Mouse (Mus musculus) lung, adult 2 months (tissue): ENCODE results near the gene Fam204a. TPM values are rescaled to one million over a fixed set of nuclear protein-coding genes. Genes with fewer than 3 reads are reported as not detected.

Source experiments
- DNase-seq: peaks from one replicate; pipeline ENCODE4 v3.0.0; 2022
- H3K4me1 ChIP-seq: fragments of 200-500 bp; 2 replicates; pipeline ENCODE4 v1.6.1; 2011; ENCODE audit warnings: low read length; ENCODE audit not compliant: control insufficient read depth, insufficient read depth
- H3K4me3 ChIP-seq: fragments of 200-500 bp; replicated peaks from 2 replicates; pipeline ENCODE3; 2011; ENCODE audit warnings: low read depth, mild to moderate bottlenecking, control low read depth, low read length; ENCODE audit errors: extremely low read depth
- CTCF ChIP-seq: fragments of 200-500 bp; IDR thresholded peaks from 2 replicates; pipeline ENCODE4 v1.5.1; 2011; ENCODE audit warnings: mild to moderate bottlenecking, low read length, control low read depth; ENCODE audit not compliant: insufficient read depth
- POLR2A ChIP-seq: fragments of 200-500 bp; IDR thresholded peaks from 2 replicates; pipeline ENCODE4 v1.6.1; 2011; ENCODE audit warnings: low read depth, mild to moderate bottlenecking, control low read depth, low read length, borderline replicate concordance; ENCODE audit errors: extremely low read depth
- WGBS: fragments of 180-500 bp; shearing (Covaris S2); methylation state at CpG from one replicate; pipeline ENCODE4 v1.1.7; 2018; 5-methylcytosine and 5-hydroxymethylcytosine counted together
- polyA plus RNA-seq: library from polyadenylated mRNA; depleted of rRNA; stranded (reverse); fragments of >200 nt; gene quantifications from 2 replicates; pipeline ENCODE4 v1.2.3, GENCODE M21; 2012; rRNA removed

Gene Fam204a
- polyA plus RNA-seq, 1 experiment = 8.4 TPM

- no peak for TF ChIP-seq POLR2A
- TF ChIP-seq CTCF = no peak
- DNase-seq = no peak
- WGBS = 92% methylated on average over 1 of the region's 1 CpGs
- no peak overlapping the region for H3K4me3 ChIP-seq
- no peaks in the 10 kb centered on the region for H3K4me1 ChIP-seq
Measured at GRCm38 (mm10) chr19:60182171-60182570, 44.3 kb downstream of the Fam204a start.

GRCm38 (mm10) chr19:60178771-60179563 is 47.5 kb downstream of the Fam204a start:
- Histone ChIP-seq H3K4me3 (no peak overlapping the region), H3K4me1 (no peaks in the 10 kb centered on the region)
- DNase-seq = no peak
- WGBS = 68% methylated on average over 8 of the region's 8 CpGs
- TF ChIP-seq POLR2A (no peak), CTCF (no peak)

DNA sequence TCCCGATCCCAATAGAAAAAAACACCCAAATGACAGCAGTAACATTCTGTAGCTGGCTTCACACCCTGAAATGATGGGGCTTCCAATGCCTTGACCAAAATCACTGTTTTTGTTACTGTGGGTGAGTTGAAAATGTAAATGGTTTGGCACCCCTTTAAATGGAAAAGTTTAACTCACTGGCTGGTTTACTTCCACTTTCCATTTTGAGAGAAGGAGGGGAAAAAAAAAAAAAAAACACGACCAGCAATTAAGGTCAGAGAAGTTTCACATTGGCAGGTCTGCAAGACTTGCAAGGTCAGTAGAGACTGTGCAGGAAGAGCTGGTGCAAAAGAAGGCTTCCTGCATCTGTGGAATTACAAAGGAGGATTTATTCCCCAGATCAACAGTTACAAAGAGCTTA is 61.1 kb downstream of the Fam204a start:
- no peak for TF ChIP-seq POLR2A
- no peak for TF ChIP-seq CTCF
- Histone ChIP-seq H3K4me3 (no peak overlapping the region), H3K4me1 (no peaks in the 10 kb centered on the region; the same call in 1 of the 2 replicates)
- no peak for DNase-seq
- WGBS = 36% methylated on average over 2 of the region's 2 CpGs

- Histone ChIP-seq H3K4me1 (no peaks in the 10 kb centered on the region; the same call in 1 of the 2 replicates), H3K4me3 (no peak overlapping the region)
- TF ChIP-seq POLR2A = no peak
- peak; percentile 77 for TF ChIP-seq CTCF
- DNase-seq = peak; percentile 12
- 16% methylated on average over 20 of the region's 20 CpGs for WGBS
Measured at GRCm38 (mm10) chr19:60160611-60161274, 65.8 kb downstream of the Fam204a start.

DNA sequence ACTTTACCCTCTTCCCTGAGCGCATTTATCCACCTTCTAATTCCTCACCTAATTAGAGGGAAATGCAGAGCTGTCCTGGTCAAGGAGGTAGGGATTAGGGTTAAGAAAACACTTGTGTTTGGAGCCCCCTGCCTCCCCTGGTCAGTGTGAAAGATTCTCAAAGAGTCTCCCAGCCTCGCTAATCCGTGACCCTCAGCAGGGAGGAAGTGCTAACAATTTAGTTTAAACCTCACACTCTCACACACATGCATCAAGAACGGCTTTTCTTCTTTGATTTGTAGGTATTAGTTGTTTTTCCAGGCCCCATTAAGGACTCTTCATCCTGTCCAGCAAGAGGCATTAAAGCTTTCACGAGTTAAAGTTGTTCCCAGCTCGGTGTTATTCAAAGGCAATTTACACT is 66.7 kb downstream of the Fam204a start:
- no peak for TF ChIP-seq CTCF
- no peak for TF ChIP-seq POLR2A
- WGBS = 46% methylated on average over 6 of the region's 6 CpGs
- no peak for DNase-seq
- no peaks in the 10 kb centered on the region for H3K4me1 ChIP-seq
- no peak overlapping the region for H3K4me3 ChIP-seq

GRCm38 (mm10) chr19:60155266-60155665 is 71.2 kb downstream of the Fam204a start:
- Histone ChIP-seq H3K4me1 (no peaks in the 10 kb centered on the region), H3K4me3 (no peak overlapping the region)
- DNase-seq = no peak
- TF ChIP-seq CTCF = no peak
- no peak for TF ChIP-seq POLR2A
- 86% methylated on average over 5 of the region's 5 CpGs for WGBS

DNA sequence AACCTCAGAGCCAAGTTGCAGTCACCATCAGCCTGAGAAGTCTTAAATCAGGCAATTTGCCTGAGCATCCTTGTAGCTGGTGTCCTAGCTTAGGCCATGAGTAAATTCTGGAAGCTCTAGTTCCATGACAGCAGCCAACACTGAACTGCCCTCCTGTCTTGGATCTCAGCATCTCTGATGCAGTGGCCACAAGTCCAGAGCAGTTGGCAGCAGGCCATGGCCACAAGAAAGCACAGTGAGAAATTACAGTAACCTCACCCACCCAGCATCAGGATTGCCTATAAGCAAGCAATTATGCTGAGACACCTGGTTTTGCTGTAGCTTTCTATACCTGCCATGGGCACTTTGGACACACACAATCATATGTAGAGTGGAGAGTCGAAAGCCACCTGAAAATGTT is 73.4 kb downstream of the Fam204a start:
- no peak for DNase-seq
- Histone ChIP-seq H3K4me1 (no peaks in the 10 kb centered on the region), H3K4me3 (no peak overlapping the region)
- WGBS = 93% methylated on average over 1 of the region's 1 CpGs
- TF ChIP-seq POLR2A (no peak), CTCF (no peak)

DNA sequence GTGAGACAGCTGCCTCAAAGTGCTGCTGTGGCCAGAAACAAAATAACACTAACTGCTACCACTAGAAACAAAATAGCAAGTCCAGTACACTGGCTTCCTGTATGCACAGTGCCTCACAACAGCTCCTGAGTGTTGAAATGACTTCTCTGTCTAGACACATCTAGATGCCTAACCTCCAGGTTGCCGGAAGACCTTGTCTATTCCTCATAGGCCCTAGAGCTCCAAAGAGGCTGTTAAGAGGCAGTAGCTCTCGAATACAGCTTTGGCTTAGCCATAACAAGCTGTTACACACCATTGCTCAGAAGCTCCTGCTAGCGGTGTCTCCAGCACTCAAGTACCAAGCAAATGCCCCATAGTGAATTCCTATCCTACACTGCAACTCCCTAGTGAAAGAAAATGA is 76.4 kb downstream of the Fam204a start:
- no peak for DNase-seq
- no peaks in the 10 kb centered on the region for H3K4me1 ChIP-seq
- WGBS = 80% methylated on average over 3 of the region's 3 CpGs
- no peak overlapping the region for H3K4me3 ChIP-seq
- TF ChIP-seq POLR2A (no peak), CTCF (no peak)

DNA sequence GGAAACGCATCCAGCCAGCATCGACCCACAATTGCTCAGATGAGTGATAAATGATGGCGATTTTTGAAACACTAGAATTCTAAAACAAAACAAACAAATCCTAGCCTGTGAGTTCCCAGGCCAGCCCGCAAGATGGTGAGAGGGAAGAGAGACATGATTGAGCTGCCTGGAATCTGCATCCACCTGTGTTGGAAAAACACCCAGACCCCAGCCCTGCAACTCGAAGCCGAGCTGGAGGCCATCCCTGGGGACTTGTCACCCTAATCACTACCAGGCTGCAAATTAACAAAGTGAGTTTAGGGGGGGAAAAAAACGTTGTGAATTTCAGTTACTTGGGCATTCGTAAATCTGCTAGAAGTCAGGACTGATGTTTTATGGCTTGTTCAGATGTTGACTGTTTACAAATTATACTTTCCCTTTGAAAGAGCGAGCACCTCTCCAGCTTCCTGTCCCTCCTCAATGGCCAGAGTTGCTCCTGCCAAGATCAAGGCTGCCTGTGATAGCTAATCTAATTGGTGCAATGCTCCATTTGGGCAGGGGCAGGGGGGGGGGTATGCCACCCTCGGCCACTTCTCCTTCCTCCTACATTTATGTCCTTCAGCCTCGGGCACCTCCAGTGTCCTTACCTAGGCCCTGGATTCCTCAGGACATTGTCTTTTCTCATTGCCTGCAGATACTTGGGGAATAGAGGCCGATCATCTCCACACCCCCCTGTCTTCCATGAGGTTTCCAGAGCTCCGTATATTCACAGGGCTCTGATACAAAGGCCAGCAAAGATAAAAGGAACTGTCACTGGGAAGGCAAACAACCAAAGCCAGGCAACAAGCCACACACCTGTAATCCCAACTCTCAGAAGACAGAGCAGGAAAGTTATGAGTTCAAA is 77.2 kb downstream of the Fam204a start:
- DNase-seq = no peak
- Histone ChIP-seq H3K4me3 (no peak overlapping the region), H3K4me1 (0 out of 2 replicates have a peak, but pooled peaks cover 2% of the 10 kb centered on the region)
- WGBS = 29% methylated on average over 13 of the region's 13 CpGs
- no peak for TF ChIP-seq CTCF
- no peak for TF ChIP-seq POLR2A

Other genes with a start within 250 kb of the Fam204a start
- not detected in 2 replicates for gene Prlhr, start 241.6 kb upstream of the Fam204a start, polyA plus RNA-seq